Mouse (Mus musculus) forebrain, embryonic 13.5 days (tissue): ENCODE results near the gene Mdp1. TPM values are rescaled to one million over a fixed set of nuclear protein-coding genes. Genes with fewer than 3 reads are reported as not detected.

Source experiments
- ATAC-seq: fragments of 200-750 bp; cut with Nextera tagmentation; 2 replicates; pipeline ENCODE4 v1.8.0; 2017
- H3K27ac ChIP-seq: fragments of 300-500 bp; sonication (generic); 2 replicates; pipeline ENCODE4 v1.5.1; 2015; ENCODE audit warnings: inconsistent platforms, mild to moderate bottlenecking, moderate library complexity
- H3K27me3 ChIP-seq: fragments of 300-500 bp; sonication (generic); 2 replicates; pipeline ENCODE4 v1.6.1; 2015; ENCODE audit warnings: mild to moderate bottlenecking, inconsistent platforms
- H3K36me3 ChIP-seq: fragments of 300-500 bp; sonication (generic); 2 replicates; pipeline ENCODE4 v1.6.1; 2015; ENCODE audit warnings: mild to moderate bottlenecking, inconsistent platforms; ENCODE audit not compliant: poor library complexity, severe bottlenecking
- H3K4me1 ChIP-seq: fragments of 300-500 bp; sonication (generic); 2 replicates; pipeline ENCODE4 v1.6.1; 2015; ENCODE audit warnings: inconsistent platforms
- H3K4me2 ChIP-seq: fragments of 300-500 bp; sonication (generic); 2 replicates; pipeline ENCODE4 v1.6.1; 2015; ENCODE audit warnings: inconsistent platforms, mild to moderate bottlenecking, moderate library complexity
- H3K4me3 ChIP-seq: fragments of 300-500 bp; sonication (generic); 2 replicates; pipeline ENCODE4 v1.5.1; 2015; ENCODE audit warnings: mild to moderate bottlenecking, inconsistent platforms
- H3K9ac ChIP-seq: fragments of 300-500 bp; sonication (generic); 2 replicates; pipeline ENCODE4 v1.6.1; 2015; ENCODE audit warnings: mild to moderate bottlenecking, inconsistent platforms
- H3K9me3 ChIP-seq: fragments of 300-500 bp; sonication (generic); replicated peaks from 2 replicates; pipeline ENCODE4 v1.6.1; 2016; ENCODE audit warnings: inconsistent platforms
- WGBS: fragments of 180-500 bp; shearing (Covaris S2); methylation state at CpG from one replicate; pipeline ENCODE4 v1.1.7; 2015; 5-methylcytosine and 5-hydroxymethylcytosine counted together
- polyA plus RNA-seq: library from polyadenylated mRNA; unstranded; fragments of >200 nt; fragmentation: Nextera tagmentation; extraction: Ambion mirVana; gene quantifications from 2 replicates; pipeline ENCODE4 v1.2.1, GENCODE M21; 2015

Gene Mdp1
- polyA plus RNA-seq, 1 experiment from 2014 or later, result 66.3 TPM

- peak; percentile 99 for ATAC-seq
- Histone ChIP-seq H3K36me3 (peaks cover 26% of the 10 kb centered on the region), H3K4me1 (peaks cover 22% of the 10 kb centered on the region), H3K9me3 (no peaks in the 10 kb centered on the region), H3K9ac (peak within 1 kb of the TSS; percentile 89), H3K27me3 (no peaks in the 10 kb centered on the region), H3K27ac (peak within 1 kb of the TSS; percentile 75), H3K4me2 (peak within 1 kb of the TSS; percentile 96), H3K4me3 (peak within 1 kb of the TSS; percentile 77)
- WGBS, result under 1% methylated on average over 38 of the region's 38 CpGs
Observed at GRCm38 (mm10) chr14:55671833-55672740, 11.8 kb upstream of the Mdp1 start, which contains the start of the genes Gmpr2 and Nedd8. Gene Gmpr2, plus strand, starts transcription at chr14:55671941. Gene Nedd8, minus strand, starts transcription at chr14:55672124.

DNA sequence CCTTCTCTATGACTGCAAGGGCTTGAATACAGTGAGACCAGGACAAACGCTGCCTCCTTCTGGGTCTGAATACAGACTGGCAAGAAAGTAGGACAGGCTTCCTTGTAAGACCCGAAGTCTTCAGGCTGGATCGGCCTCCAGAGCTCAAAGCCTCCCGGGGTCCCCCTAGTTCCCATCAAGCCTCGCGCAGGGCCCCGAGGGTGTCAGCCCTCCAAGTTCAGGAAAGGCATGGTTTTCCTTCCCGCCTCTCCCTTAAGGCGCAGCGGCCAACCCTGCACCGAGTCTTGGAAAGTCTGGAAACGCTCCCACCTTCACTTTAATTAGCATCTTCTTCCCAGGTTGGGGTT, 11.2 kb upstream of the Mdp1 start:
- Histone ChIP-seq H3K27me3 (no peaks in the 10 kb centered on the region), H3K4me1 (peaks cover 22% of the 10 kb centered on the region), H3K36me3 (peaks cover 25% of the 10 kb centered on the region), H3K27ac (peak overlapping the region; percentile 75), H3K4me2 (peak overlapping the region; percentile 96), H3K9me3 (no peaks in the 10 kb centered on the region), H3K4me3 (peak overlapping the region; percentile 77), H3K9ac (peak overlapping the region; percentile 89)
- 0% methylated on average over 12 of the region's 12 CpGs for WGBS
- peak; percentile 71 for ATAC-seq

GRCm38 (mm10) chr14:55660636-55661035, 328 bp upstream of the Mdp1 start:
- H3K4me1 ChIP-seq, result peaks cover 14% of the 10 kb centered on the region
- ATAC-seq, result peak; percentile 26
- 0 out of 2 replicates have a peak overlapping the region, but pooled peaks have one; percentile 67 for H3K27ac ChIP-seq
- H3K9me3 ChIP-seq, result no peaks in the 10 kb centered on the region
- H3K36me3 ChIP-seq, result peaks cover 37% of the 10 kb centered on the region
- H3K4me2 ChIP-seq, result peak overlapping the region; percentile 66
- no peaks in the 10 kb centered on the region for H3K27me3 ChIP-seq
- WGBS, result 35% methylated on average over 2 of the region's 2 CpGs
- peak overlapping the region; percentile 68 for H3K4me3 ChIP-seq
- peak overlapping the region; percentile 84; the same call in 1 of the 2 replicates for H3K9ac ChIP-seq

GRCm38 (mm10) chr14:55658011-55658410, 2.3 kb downstream of the Mdp1 start:
- WGBS, result 88% methylated on average over 5 of the region's 5 CpGs
- H3K27me3 ChIP-seq, result no peaks in the 10 kb centered on the region

GRCm38 (mm10) chr14:55656935-55657334, 3.4 kb downstream of the Mdp1 start:
- Histone ChIP-seq H3K27ac (no peak overlapping the region), H3K36me3 (peaks cover 21% of the 10 kb centered on the region), H3K27me3 (no peaks in the 10 kb centered on the region), H3K9ac (no peak overlapping the region), H3K9me3 (no peaks in the 10 kb centered on the region), H3K4me1 (peaks cover 14% of the 10 kb centered on the region), H3K4me3 (no peak overlapping the region), H3K4me2 (no peak overlapping the region)
- no peak for ATAC-seq
- WGBS, result 87% methylated on average over 3 of the region's 3 CpGs

More at GRCm38 (mm10) chr14:55658011-55658410, 2.3 kb downstream of the Mdp1 start:
- peaks cover 27% of the 10 kb centered on the region for H3K36me3 ChIP-seq
- no peak overlapping the region for H3K4me3 ChIP-seq
- no peak overlapping the region for H3K27ac ChIP-seq
- no peak for ATAC-seq
- H3K9me3 ChIP-seq, result no peaks in the 10 kb centered on the region
- no peak overlapping the region for H3K4me2 ChIP-seq
- H3K9ac ChIP-seq, result no peak overlapping the region
- H3K4me1 ChIP-seq, result peaks cover 14% of the 10 kb centered on the region

DNA sequence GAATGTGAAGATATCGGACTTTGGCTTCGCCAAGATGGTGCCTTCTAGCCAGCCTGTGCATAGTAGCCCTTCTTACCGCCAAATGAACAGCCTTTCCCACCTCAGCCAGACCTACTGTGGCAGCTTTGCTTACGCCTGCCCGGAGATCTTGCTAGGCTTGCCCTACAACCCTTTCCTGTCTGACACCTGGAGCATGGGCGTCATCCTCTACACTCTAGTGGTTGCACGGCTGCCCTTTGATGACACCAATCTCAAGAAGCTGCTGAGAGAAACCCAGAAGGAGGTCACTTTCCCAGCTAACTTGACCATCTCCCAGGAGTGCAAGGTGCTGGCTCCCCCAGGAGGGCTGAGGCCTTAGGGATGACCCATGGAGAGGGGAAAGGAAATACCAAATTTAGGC, 8.8 kb downstream of the Mdp1 start:
- no peak overlapping the region for H3K9ac ChIP-seq
- WGBS, result 92% methylated on average over 7 of the region's 7 CpGs

DNA sequence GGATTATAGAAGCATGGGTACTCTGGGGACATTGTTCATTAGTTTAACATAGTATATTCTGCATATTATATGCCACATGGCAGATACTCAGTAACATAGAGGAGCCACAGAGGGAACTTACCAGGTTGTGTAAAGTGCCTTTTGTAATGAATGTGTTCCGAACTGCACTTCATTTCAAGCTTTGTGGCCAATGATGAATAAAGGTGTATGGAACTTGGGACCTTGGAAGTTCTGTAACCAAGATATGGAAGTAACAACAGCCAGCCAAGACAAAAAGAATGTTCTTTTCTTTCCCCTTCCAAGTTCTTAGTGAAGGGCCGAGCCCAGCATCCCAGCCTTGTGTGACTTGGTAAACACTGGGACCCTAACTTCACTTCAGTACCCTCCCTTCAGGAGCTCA, 10.4 kb downstream of the Mdp1 start, which contains the start of gene Tssk4:
TSS of gene Tssk4 (plus strand) at position 301 of the 400 bp plus-strand sequence.
- no peaks in the 10 kb centered on the region for H3K27me3 ChIP-seq
- H3K4me3 ChIP-seq, result no peak within 1 kb of the TSS
- no peak within 1 kb of the TSS for H3K9ac ChIP-seq
- H3K27ac ChIP-seq, result no peak within 1 kb of the TSS
- 96% methylated on average over 2 of the region's 2 CpGs for WGBS
- H3K9me3 ChIP-seq, result no peaks in the 10 kb centered on the region
- ATAC-seq, result no peak
- H3K4me2 ChIP-seq, result no peak within 1 kb of the TSS
- H3K4me1 ChIP-seq, result peaks cover 6% of the 10 kb centered on the region
- peaks cover 14% of the 10 kb centered on the region; the same call in 1 of the 2 replicates for H3K36me3 ChIP-seq

More for the DNA sequence above, 8.8 kb downstream of the Mdp1 start:
- Histone ChIP-seq H3K27me3 (no peaks in the 10 kb centered on the region), H3K4me3 (no peak overlapping the region), H3K36me3 (peaks cover 7% of the 10 kb centered on the region; the same call in 1 of the 2 replicates), H3K4me2 (no peak overlapping the region), H3K4me1 (no peaks in the 10 kb centered on the region), H3K27ac (no peak overlapping the region), H3K9me3 (no peaks in the 10 kb centered on the region)
- ATAC-seq, result no peak

GRCm38 (mm10) chr14:55644261-55644888, 15.9 kb downstream of the Mdp1 start:
- no peak overlapping the region; the same call in 1 of the 2 replicates for H3K27ac ChIP-seq
- no peaks in the 10 kb centered on the region for H3K9me3 ChIP-seq
- H3K9ac ChIP-seq, result peak overlapping the region; percentile 90
- peaks cover 35% of the 10 kb centered on the region for H3K36me3 ChIP-seq
- WGBS, result 32% methylated on average over 17 of the region's 17 CpGs
- H3K27me3 ChIP-seq, result no peaks in the 10 kb centered on the region
- peak overlapping the region; percentile 97 for H3K4me3 ChIP-seq
- H3K4me2 ChIP-seq, result peak overlapping the region; percentile 92
- ATAC-seq, result no peak
- H3K4me1 ChIP-seq, result peaks cover 29% of the 10 kb centered on the region

- Histone ChIP-seq H3K9me3 (no peaks in the 10 kb centered on the region), H3K36me3 (peaks cover 46% of the 10 kb centered on the region), H3K4me1 (peaks cover 29% of the 10 kb centered on the region), H3K27me3 (no peaks in the 10 kb centered on the region), H3K9ac (peak within 1 kb of the TSS; percentile 90), H3K4me3 (peak within 1 kb of the TSS; percentile 97), H3K27ac (peak within 1 kb of the TSS; percentile 95), H3K4me2 (peak within 1 kb of the TSS; percentile 92)
- peak; percentile 92 for ATAC-seq
- WGBS, result under 1% methylated on average over 86 of the region's 89 CpGs
Observed at GRCm38 (mm10) chr14:55643060-55643907, 17.0 kb downstream of the Mdp1 start, which contains the start of gene Tm9sf1. Gene Tm9sf1, minus strand, starts transcription at chr14:55643806.

DNA sequence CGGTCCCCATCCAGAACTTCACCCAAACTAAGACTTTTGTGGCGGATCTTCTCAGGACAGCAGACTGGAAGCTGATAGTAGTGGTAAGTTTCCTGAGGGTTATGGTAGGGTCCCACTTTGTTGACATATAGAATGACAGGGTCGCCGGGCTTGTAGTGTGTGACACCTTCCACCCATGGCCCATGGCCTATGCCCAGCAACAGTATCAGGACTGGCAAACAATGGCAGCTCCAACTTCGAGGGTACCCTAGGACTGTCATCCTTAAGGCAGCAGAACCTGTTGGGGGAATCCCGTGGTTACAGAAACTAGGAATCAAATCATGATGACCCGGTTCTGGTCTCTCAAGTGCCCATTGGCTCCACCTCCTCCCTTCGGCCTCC, 17.6 kb downstream of the Mdp1 start:
- Histone ChIP-seq H3K4me1 (peaks cover 29% of the 10 kb centered on the region), H3K36me3 (peaks cover 53% of the 10 kb centered on the region), H3K4me3 (peak overlapping the region; percentile 97), H3K27ac (peak overlapping the region; percentile 95), H3K27me3 (no peaks in the 10 kb centered on the region), H3K9me3 (no peaks in the 10 kb centered on the region), H3K4me2 (peak overlapping the region; percentile 92), H3K9ac (peak overlapping the region; percentile 90)
- ATAC-seq, result peak; percentile 55
- WGBS, result 26% methylated on average over 8 of the region's 8 CpGs

GRCm38 (mm10) chr14:55641291-55641690, 19.0 kb downstream of the Mdp1 start:
- 98% methylated on average over 13 of the region's 13 CpGs for WGBS

More at GRCm38 (mm10) chr14:55641291-55641690, 19.0 kb downstream of the Mdp1 start:
- Histone ChIP-seq H3K27me3 (no peaks in the 10 kb centered on the region), H3K4me3 (no peak overlapping the region), H3K36me3 (peaks cover 57% of the 10 kb centered on the region), H3K4me1 (peaks cover 31% of the 10 kb centered on the region), H3K27ac (no peak overlapping the region), H3K9me3 (no peaks in the 10 kb centered on the region), H3K9ac (no peak overlapping the region), H3K4me2 (no peak overlapping the region)
- no peak for ATAC-seq
